Mouse (Mus musculus) ES-Bruce4 (cell line): ENCODE data around the gene Plpp2.

ENCODE experiments used
- CTCF ChIP-seq: IDR thresholded peaks from one replicate; pipeline ENCODE4 v1.8.1; 2011; ENCODE audit warnings: low read depth, low read length
- EP300 ChIP-seq: IDR thresholded peaks from 2 replicates; pipeline ENCODE4 v1.6.1; 2011; ENCODE audit warnings: low read depth, low read length; ENCODE audit not compliant: insufficient read depth

DNA sequence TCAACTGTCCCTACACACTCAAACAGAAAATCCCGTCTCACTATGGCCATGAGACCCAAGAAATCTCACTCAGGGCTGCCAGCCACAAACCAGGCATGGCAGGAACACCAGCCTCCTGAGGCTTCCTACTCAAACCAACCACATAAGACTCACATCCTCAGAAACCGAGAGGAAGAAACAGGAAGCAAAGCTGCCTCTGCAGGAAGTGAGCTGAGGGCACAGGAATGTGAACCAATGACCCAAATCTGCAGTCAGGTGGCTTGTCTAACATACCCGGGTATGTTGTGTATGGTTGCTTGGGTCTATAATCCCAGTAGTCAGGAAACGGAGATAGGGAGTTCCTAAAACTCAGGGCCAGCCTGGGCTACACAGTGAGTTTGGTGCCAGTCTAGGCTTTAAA is 5.3 kb upstream of the Plpp2 start:
- TF ChIP-seq CTCF = no peak
- TF ChIP-seq EP300 = no peak
